Mouse (Mus musculus) urinary bladder, postnatal 25 days (tissue): Measurements from ENCODE around the gene Csrnp2.
A peak's percentile ranks its signal among the peaks of the same experiment; 100 is the strongest.
"Not testable (repeated sequence)": the region's sequence is repeated elsewhere in the genome, so short reads cannot be mapped to it uniquely, and the experiment has no call there.

Experiments used
- DNase-seq: peaks from one replicate; pipeline ENCODE4 v3.0.0; 2022; ENCODE audit warnings: low spot score

Csrnp2 gene

GRCm38 (mm10) chr15:100495102-100495501 lies at the start of gene Csrnp2:
Gene Csrnp2 (minus strand): TSS chr15:100495488.
- DNase-seq, result peak; percentile 84

GRCm38 (mm10) chr15:100543651-100544030 lies 48.4 kb upstream of the Csrnp2 start:
- not testable (repeated sequence) for DNase-seq

- DNase-seq, result not testable (repeated sequence)
Observed at GRCm38 (mm10) chr15:100542876-100543650, 47.8 kb upstream of the Csrnp2 start.

DNA sequence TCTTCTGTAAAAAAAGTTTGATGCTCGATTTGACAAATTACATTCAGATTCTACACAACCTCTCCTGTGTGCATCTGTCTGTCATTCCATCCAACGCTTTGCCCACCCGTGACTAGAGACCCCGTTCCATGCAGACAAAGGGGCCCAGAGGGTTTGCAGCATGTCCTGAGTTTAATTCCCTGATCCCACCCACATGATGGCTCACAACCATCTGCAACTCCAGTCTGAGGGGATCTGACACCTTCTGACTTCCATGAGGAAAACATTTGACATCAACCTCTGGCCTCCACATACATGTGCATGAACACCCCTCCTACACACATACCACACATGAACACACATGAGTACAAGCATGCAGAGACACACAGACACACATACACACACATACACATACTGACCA lies 46.1 kb upstream of the Csrnp2 start:
- DNase-seq, result no peak

DNA sequence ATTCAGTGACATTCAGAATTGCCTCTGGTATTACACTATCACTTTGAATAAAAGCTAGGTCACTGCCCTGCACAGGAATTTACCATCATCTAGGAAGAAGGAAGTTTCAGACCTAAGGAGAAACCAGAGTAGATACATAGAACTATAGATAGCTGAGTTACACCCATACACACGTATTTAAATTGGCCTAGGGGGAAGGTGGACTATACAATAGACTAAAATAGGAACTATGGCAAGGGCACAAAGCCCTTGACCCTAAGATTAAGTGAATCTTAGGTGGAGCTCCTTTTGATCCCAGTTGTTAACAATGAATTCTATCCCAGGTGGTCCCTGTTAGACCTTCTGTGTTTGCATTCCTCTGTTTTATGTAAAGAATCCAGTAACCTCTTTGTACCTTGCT lies 45.7 kb upstream of the Csrnp2 start:
- DNase-seq, result not testable (repeated sequence)

DNA sequence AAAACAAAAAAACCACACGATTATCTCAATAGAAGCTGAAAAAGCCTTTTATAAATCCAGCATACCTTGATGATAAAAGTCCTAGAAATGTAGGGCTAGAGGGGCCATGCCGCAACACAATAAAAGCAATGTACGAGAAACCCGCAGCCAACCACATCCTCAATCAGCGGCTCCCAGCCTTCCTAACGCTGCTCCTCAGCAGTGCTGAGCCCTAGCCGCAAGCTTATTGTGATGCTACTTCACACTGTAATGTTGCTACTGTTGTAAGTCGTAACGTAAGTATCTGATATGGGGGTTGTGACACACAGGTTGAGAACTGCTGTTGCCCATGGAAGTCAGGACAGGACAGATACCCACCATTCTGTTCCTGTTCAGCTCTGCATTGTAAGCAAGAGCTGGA lies 44.1 kb upstream of the Csrnp2 start:
- no peak for DNase-seq

DNA sequence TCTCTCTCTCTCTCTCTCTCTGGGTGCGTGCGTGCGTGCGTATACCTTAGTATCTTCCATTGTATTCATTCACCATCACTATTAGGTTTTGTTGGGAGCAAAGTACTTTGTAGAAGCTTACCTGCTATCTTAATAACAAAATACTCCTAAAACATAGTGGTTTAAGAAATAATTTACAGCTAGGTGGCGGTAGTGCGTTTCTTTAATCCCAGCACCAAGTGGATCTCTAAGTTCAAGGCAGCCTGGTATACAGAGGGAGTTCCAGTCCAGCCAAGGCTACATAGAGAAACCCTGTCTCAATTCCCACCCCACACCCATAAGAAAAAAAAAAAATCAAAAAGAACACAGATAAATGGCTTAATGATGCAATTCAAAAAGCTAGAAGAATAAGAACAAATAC lies 42.6 kb upstream of the Csrnp2 start:
- peak; percentile 7 for DNase-seq

DNA sequence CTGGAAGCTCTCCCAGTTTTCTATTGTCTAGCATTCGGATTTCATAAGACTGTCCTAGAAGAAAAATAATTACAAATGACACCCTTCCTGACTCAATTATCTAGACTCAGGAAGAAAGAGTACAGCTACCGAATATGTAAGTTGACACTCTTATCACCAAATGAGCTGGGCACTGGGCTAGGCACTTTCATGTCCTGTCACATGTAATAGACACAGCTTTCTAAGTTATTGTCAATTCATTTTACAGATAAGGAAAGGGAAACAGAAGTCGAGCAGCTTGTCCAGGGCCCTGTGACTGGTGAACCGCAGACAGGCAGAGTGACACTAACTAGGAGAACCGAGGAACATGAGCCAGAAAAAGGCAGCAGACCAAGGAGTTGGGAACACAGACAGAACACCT lies 32.6 kb upstream of the Csrnp2 start:
- no peak for DNase-seq

DNA sequence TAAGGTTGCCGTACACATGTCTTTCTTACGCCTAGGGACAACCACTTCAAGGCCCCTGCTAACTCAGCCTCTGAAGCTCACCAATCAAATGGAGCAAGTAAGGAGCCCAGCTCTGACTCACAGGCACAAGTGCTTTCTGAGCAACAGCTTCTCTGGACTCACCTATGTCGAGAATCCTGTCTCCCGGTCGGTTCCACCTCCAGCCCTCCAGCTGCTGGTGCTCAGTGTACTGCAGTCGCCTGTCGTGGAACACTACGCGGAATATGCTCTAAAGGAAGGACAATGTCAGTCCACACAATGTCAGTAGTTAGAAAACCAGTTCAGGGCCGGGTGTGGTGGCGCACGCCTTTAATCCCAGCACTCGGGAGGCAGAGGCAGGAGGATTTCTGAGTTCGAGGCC lies 30.1 kb upstream of the Csrnp2 start:
- no peak for DNase-seq

DNA sequence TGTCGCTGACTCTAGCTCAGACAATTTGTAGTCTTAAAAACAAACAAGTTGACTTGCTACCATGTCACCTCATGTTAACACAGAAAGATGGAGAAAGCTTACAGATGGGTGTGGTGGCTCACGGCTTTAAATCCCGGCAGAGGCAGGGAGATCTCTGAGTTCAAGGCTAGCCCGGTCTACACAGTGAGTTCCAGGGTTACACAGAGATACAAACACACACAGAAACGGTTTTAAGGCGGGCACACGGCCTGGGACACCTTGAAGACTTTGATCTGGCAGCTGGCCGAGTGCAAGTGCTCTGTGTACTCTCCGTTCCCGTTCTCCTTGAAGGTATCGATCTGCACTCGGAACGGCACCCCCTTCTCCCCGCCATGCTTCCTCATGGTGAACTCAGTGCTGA lies 25.0 kb upstream of the Csrnp2 start:
- no peak for DNase-seq

DNA sequence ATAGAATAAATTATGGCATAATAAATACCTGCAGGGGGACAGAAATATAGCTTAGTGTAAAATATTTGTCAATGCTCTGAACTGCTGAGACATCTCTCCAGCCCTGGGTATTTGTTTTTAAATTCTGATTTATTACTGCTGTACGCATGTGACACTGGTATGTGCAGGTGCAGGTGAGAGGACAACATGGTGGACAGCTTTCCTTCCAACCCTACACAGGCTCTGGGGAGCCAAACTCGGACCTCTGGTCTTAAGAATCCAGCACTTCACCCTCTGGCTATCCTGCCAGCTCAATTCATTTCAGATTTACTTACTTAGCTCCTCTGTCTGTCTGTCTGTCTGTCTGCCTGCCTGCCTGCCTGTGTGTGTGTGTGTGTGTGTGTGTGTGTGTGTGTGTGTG lies 19.8 kb upstream of the Csrnp2 start:
- no peak for DNase-seq

DNA sequence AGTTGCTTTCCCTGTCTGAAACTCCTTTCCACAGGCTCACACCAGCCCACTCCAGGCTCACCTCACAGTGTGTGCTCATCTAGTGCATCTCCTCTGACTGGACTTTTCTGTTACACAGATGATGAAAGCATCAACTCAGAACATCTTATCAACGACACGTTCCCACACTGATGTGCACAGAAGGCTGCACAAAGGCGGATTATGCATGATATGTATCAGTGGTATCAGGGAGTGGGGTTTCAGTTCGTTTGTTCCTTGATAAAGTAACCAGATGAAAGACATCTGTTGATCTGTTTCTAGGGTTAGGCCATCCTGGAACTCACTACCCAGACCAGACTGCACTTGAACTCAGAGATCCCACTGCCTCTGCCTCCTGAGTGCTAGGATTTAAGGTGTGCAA lies 18.1 kb upstream of the Csrnp2 start:
- DNase-seq, result no peak

DNA sequence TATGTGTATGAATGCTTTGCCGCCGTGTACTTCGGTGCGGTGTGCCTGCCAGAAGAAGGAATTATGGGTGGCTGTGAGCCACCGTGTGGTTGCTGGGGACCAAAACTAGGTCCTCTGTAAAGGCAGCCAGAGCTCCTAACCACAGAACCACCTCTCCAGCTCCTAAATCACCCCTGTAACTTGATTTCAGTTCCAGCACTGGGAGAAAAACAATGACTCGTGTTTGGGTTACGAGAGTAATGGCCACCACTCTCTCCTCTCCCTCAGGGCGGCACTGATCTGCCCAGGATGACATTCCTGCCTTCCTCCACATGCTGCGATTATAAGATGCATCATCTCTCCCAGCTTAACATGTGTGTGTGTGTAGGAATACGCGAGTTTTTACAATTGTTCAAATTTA lies 14.8 kb upstream of the Csrnp2 start:
- DNase-seq, result no peak

- DNase-seq, result no peak
Observed at GRCm38 (mm10) chr15:100508454-100509167, 13.3 kb upstream of the Csrnp2 start.

DNA sequence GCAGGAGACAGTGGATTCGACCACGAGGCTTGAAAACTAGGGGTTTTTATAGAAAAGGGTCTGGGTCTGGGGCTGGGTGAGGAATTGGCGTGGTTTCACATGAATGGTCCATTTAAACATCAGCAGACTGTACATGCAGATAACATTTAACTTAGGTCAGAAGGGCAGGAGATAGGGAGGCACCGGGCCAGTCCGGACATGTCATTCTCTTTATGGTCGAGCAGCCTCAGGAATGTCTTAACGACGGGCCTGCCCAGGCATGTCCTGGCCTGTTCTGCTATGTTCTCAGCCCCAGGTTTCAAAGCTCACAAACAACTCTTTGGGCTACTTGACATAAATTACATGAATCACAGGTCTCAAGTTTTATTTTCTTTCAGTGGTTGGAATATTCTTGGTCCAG lies 4.2 kb upstream of the Csrnp2 start:
- DNase-seq, result not testable (repeated sequence)

DNA sequence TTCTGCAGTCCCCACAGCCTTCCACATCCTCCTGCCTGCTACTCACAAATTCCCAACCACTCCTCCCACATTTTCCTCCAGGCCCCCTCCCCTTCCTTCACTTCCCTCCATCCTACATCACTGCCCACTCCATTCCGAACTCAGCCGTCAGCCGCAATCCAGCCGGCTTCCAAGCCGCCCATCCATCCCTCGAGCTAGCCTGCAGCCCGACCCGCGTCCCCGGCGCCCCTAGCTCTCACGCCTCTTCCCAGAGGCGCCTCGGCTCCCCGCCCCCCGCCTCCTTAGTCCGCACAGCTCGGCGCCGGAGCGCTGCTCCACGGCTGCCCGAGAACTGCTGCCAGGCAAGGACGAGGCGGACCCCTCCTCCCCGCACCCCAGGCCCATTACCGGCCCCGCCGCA lies 641 bp downstream of the Csrnp2 start:
- DNase-seq, result no peak

DNA sequence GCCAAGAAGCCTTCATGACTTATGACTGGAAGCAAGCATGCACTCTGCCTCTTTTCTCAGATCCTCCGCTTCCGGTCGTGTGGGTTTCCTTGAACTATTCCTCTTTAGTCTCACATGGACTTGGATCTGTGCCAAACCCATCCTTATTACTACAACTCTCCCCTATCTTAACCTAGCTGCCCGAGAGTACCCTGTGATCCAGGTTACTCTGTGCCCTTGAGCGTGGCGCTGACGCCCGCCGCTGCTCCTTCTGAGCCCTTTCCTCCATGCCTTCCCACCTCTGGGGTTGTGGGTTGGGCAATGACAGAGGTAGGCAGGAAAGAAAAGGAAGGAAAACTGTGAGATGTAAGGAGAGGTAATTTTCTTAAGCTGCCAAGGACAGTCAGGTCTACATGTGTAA lies 3.3 kb downstream of the Csrnp2 start:
- DNase-seq, result no peak

DNA sequence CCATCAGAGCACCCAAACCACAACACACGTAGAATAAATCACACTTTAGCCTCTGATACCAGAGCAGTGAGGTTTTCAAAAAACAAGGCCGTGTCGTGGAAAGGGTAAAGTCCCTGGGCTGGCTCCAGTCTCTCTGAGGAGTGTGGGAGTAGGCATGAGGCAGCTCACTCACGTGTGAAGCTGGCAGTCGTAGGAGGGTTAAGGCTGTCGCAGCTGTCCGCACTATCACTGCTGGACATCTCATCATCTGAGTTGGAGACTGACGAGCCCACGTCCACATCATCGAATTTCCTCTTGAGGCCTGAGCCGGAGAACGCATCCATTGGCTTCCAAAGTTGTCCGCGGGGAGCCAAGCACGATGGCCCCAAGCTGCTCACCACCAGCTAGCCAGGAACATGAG lies 6.0 kb downstream of the Csrnp2 start:
- DNase-seq, result no peak

DNA sequence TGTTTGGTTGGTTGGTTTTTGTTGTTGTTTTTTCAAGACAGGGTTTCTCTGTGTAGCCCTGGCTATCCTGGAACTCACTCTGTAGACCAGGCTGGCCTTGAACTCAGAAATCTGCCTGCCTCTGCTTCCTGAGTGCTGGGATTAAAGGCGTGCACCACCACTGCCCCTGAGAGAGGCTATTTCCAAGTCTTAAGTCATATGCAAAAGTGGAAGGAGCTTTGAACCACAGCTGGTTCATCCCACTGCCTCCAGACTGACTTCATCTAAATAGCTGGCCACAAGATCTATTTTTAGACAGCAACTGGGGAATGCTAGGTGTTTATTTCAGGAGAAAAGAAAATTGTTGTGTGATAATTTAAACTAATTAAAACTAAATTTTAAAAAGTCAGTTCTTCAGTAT lies 7.0 kb downstream of the Csrnp2 start:
- DNase-seq, result not testable (repeated sequence)

DNA sequence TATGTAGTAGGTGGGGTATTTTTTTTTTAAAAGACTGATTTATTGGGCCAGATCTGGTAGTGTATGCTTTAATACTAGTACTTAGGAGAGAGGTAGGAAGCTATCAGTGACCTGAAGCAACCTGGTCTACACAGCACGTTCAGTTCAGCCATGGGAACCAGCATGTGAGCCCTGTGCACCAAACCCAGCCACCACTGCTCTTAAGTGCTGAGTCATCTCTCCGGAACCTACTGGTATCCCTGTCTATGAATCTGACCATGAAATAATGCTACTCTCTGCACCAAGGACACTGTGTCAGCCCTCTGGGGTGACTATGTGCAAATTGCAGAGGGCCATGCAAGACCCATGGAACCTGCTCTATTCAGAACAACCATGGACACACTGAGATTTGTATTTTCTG lies 8.2 kb downstream of the Csrnp2 start:
- no peak for DNase-seq

DNA sequence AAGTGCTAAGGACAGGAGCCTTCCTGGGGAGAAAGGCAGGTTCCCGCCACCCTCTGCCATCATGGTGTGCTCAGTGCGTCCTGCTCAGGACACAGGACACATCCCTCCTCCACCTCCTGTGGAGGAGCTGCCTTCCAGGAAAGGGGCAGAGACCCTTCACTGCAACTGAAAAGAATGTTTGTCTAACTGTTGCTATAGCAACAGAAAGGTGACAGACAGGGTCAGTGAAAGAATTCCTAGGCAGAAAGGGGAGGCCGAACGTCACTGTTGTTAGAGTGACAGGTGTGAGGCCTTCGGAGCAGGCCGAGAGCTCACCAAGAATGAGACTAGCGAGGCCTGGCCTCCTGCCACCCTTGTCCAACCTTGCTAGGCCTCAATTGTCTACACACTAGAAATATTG lies 8.8 kb downstream of the Csrnp2 start:
- DNase-seq, result no peak

- no peak for DNase-seq
Observed at GRCm38 (mm10) chr15:100485576-100485975, 9.7 kb downstream of the Csrnp2 start.

DNA sequence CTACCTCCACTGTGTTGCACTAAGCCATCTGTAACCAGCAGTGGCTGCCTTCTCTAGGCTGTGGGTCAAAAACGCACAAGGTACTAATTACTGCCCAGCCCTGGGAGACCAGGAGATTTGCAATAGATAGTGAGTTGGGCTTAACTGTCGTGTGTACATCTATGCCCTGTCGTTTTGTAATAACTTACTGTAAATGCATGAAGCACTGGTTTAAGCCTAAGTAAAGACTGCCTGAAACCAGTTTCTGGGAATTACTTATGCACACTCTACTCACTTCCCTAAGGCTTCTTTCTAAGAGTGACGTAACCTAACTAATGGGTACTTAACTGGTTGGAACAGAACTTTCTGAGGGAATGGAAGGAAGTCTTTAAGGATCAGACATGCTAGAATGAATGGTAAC lies 16.4 kb downstream of the Csrnp2 start:
- DNase-seq, result no peak

DNA sequence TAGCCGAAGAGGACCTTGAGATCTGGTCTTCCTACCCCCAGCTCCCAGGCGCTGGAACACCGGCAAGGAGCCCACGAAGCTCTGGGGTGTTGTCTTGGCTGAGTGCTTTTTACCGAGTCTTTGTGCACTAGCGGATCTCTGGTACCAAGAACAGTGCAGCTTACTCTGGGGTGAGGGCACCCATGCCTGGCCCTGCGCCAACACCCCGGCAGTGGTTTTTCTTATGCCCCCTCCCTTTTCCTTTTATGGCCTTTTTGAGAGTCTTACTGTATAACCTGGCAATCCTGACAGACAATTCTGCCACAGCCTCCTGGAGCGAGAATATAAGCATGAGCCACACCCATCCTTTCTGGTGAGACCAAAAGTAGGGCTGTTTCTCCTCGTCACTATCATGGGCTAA lies 16.9 kb downstream of the Csrnp2 start:
- DNase-seq, result no peak
